27 mouse cellular contexts compared by ENCODE assay signal in genomic region chr14:75195530-75195929, GRCm38 (mm10). TPM values are rescaled to one million over a fixed set of nuclear protein-coding genes. Genes with fewer than 3 reads are reported as not detected.
DNase-seq lines count a peak whose midpoint lies in the region; ATAC-seq and TF ChIP-seq lines count a peak whose summit lies in the region.
"Had no signal": no experiment of that assay in that cellular context is flagged by ENCODE, and none has a peak within 500 bp of the region (broad histone marks: within the 10 kb centered on the region; RNA-seq: fewer than 3 reads in every experiment).

No protein-coding gene starts in this region.

- DNase-seq in heart, adult 11 months: peak; percentile 93
- DNase-seq in heart, postnatal 4 days: no peak
- peak; percentile 36 to 45 for DNase-seq in spleen, postnatal 36 days (ENCODE audit: low spot score in 2 of 2)
- DNase-seq in spleen, adult 18-20 months: no peak
- DNase-seq in lung, postnatal 36 days: peak; percentile 74
- DNase-seq in skeletal muscle tissue, adult 2 months (ENCODE audit: low read depth, low spot score): peak; percentile 24
- DNase-seq in midbrain, postnatal 0 days (ENCODE audit: low spot score): no peak
- no peak for DNase-seq in adrenal gland, postnatal 10 days
- DNase-seq: adrenal gland, adult 2 months; cerebellum, adult 11-12 months; cerebellum, postnatal 25 days; heart, adult 2 months; kidney, adult 9 months; kidney, postnatal 4 days; right cerebral cortex, postnatal 4 days; thymus, postnatal 4 days had no signal

- H3K9ac ChIP-seq in midbrain, postnatal 0 days (replicated peaks; ENCODE audit: low read length, poor library complexity, severe bottlenecking): no peak overlapping the region
- H3K9ac ChIP-seq: heart, embryonic 15.5 days; hindbrain, embryonic 12.5 days; limb, embryonic 15.5 days; neural tube, embryonic 15.5 days had no signal

- H3K27ac ChIP-seq in midbrain, postnatal 0 days (ENCODE audit: low read depth, low read length): no peak overlapping the region
- H3K27ac ChIP-seq: embryonic facial prominence, embryonic 10.5 days; heart, adult 2 months; heart, embryonic 15.5 days; hindbrain, embryonic 12.5 days; limb, embryonic 15.5 days; midbrain, embryonic 10.5 days; neural tube, embryonic 15.5 days had no signal

- ATAC-seq in midbrain, postnatal 0 days (ENCODE audit: low FRiP score): no peak
- ATAC-seq: forebrain, embryonic 14.5 days; inflammation-experienced regulatory T-cells, adult 6 months had no signal

- no peaks in the 10 kb centered on the region for H3K9me3 ChIP-seq in midbrain, postnatal 0 days (ENCODE audit: low read length)
- H3K9me3 ChIP-seq: embryonic facial prominence, embryonic 10.5 days; heart, embryonic 15.5 days; hindbrain, embryonic 12.5 days; limb, embryonic 15.5 days; midbrain, embryonic 10.5 days; neural tube, embryonic 15.5 days had no signal

- no peaks in the 10 kb centered on the region for H3K4me1 ChIP-seq in midbrain, postnatal 0 days (ENCODE audit: insufficient read depth, low read length)
- H3K4me1 ChIP-seq: embryonic facial prominence, embryonic 10.5 days; hindbrain, embryonic 12.5 days; limb, embryonic 15.5 days; midbrain, embryonic 10.5 days; neural tube, embryonic 15.5 days had no signal

- H3K4me3 ChIP-seq in midbrain, postnatal 0 days (ENCODE audit: low read depth, low read length): no peak overlapping the region
- H3K4me3 ChIP-seq: embryonic facial prominence, embryonic 10.5 days; heart, adult 2 months; heart, embryonic 15.5 days; hindbrain, embryonic 12.5 days; limb, embryonic 15.5 days; midbrain, embryonic 10.5 days; myocyte; neural tube, embryonic 15.5 days had no signal

- no peaks in the 10 kb centered on the region for H3K36me3 ChIP-seq in midbrain, postnatal 0 days (ENCODE audit: insufficient read depth, low read length)
- H3K36me3 ChIP-seq: embryonic facial prominence, embryonic 10.5 days; heart, embryonic 15.5 days; hindbrain, embryonic 12.5 days; limb, embryonic 15.5 days; midbrain, embryonic 10.5 days; neural tube, embryonic 15.5 days had no signal

- WGBS in midbrain, postnatal 0 days: 95% methylated on average over 5 of the region's 5 CpGs

- TF ChIP-seq CTCF in midbrain, postnatal 0 days (IDR thresholded peaks at IDR 0.05): no peak

- no peak overlapping the region for H3K4me2 ChIP-seq in midbrain, postnatal 0 days (ENCODE audit: low read depth, low read length, poor library complexity, severe bottlenecking)
- H3K4me2 ChIP-seq: heart, embryonic 15.5 days; hindbrain, embryonic 12.5 days; limb, embryonic 15.5 days; neural tube, embryonic 15.5 days had no signal

- no peaks in the 10 kb centered on the region for H3K27me3 ChIP-seq in midbrain, postnatal 0 days (ENCODE audit: insufficient read depth, low read length)
- H3K27me3 ChIP-seq: heart, embryonic 15.5 days; hindbrain, embryonic 12.5 days; limb, embryonic 15.5 days; neural tube, embryonic 15.5 days had no signal

RNA-seq across cellular contexts. Expression of gene Cpb2, which starts 46.6 kb away (rescaled TPM):
- total RNA-seq in heart, postnatal 4 days (2021): not detected
- not detected in 2 replicates for total RNA-seq in midbrain, postnatal 0 days (2014; rRNA removed)
- 0.20 TPM in 1 of 2 replicates, not detected in the other for polyA plus RNA-seq in midbrain, postnatal 0 days (2015; fragmentation: Nextera tagmentation; extraction: Ambion mirVana)
- total RNA-seq in adrenal gland, postnatal 10 days (2021): 10 to 100 TPM; 21.6 to 49.2 TPM
- total RNA-seq: heart, adult 2 months; layer of hippocampus, postnatal 10 days; left cerebral cortex, postnatal 25 days had no signal
- polyA plus RNA-seq: adrenal gland, adult 2 months; embryonic facial prominence, embryonic 10.5 days; forebrain, embryonic 14.5 days; heart, adult 2 months; hindbrain, embryonic 12.5 days; inflammation-experienced regulatory T-cells, adult 6 months; midbrain, embryonic 10.5 days; myocyte; neural tube, embryonic 15.5 days had no signal

Comparison
In these comparisons a context has a peak if more than half of its experiments do, and no peak if none do; other contexts are left out.
1. DNase-seq: peak in heart, adult 11 months (single experiment), spleen, postnatal 36 days (2 of 2), lung, postnatal 36 days (single experiment) and skeletal muscle tissue, adult 2 months (single experiment); none in heart, postnatal 4 days (single experiment), spleen, adult 18-20 months (0 of 2), midbrain, postnatal 0 days (single experiment) and adrenal gland, postnatal 10 days (single experiment).
2. RNA of gene Cpb2, which starts 46.6 kb away (total RNA-seq): 21.6 to 49.2 TPM in adrenal gland, postnatal 10 days; not detected in heart, postnatal 4 days and not detected in midbrain, postnatal 0 days; every median in the first group is over 10 times any median in the second.